Comparison of ENCODE assay signal across 11 mouse cellular contexts in the genomic region with DNA sequence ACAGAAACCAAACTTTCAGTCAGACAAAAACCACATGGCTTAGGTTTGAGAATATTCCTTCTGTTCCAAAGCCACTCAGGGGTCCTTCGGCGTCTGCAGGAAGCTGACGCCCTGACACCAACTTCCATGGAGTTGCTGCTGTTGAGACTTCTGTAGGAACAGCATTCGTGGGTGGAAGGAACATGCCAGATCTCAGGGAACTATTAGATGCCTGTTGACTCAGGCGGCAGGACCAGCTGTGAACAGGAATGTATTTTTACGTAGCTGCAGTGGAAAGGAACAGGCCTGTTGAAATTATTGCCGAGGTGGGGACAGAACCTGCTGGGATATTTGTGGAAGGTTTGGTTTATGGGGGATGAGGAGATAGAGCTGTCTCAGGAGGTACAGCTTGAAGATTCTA.
DNase-seq lines count a peak whose midpoint lies in the region; ATAC-seq and TF ChIP-seq lines count a peak whose summit lies in the region.
"Had no signal": no experiment of that assay in that cellular context is flagged by ENCODE, and none has a peak within 500 bp of the region (broad histone marks: within the 10 kb centered on the region; RNA-seq: fewer than 3 reads in every experiment).

No protein-coding gene starts in this region.

- peak overlapping the region; percentile 96 for H3K27ac ChIP-seq in layer of hippocampus, adult 2 months
- peak overlapping the region; percentile 6 to 48 for H3K27ac ChIP-seq in heart, embryonic 14.5 days (replicated peaks in 1 of 2; ENCODE audit: control insufficient read depth in 1 of 2, insufficient read depth in 1 of 2, low read depth in 2 of 2, low read length in 2 of 2)
- H3K27ac ChIP-seq: kidney, postnatal 0 days; midbrain, embryonic 10.5 days had no signal

- H3K9ac ChIP-seq in heart, embryonic 14.5 days (ENCODE audit: low read length) = no peak overlapping the region

- no peaks in the 10 kb centered on the region for H3K27me3 ChIP-seq in heart, embryonic 14.5 days (ENCODE audit: control insufficient read depth, insufficient read depth, low read length)

- no peaks in the 10 kb centered on the region for H3K9me3 ChIP-seq in heart, embryonic 14.5 days (ENCODE audit: control insufficient read depth, low read length)
- H3K9me3 ChIP-seq: midbrain, embryonic 10.5 days had no signal

- intact Hi-C loops in heart, postnatal 25 days (cut with DNase I) = no loop called here

- peak; percentile 20 to 26 for DNase-seq in heart, adult 9 months (ENCODE audit: low spot score in 2 of 2)
- DNase-seq in heart, postnatal 25 days (ENCODE audit: low spot score) = no peak
- DNase-seq in layer of hippocampus, adult 2 months (ENCODE audit: low spot score in 2 of 2) = peak in 1 of 2 experiments; percentile 27
- no peak for DNase-seq in layer of hippocampus, postnatal 10 days (ENCODE audit: low spot score in 2 of 2)
- DNase-seq in brain, adult 2 months (ENCODE audit: low read depth, low spot score) = peak; percentile 89
- DNase-seq in adrenal gland, adult 2 months = no peak
- DNase-seq: thymus, adult 2 months had no signal

- peaks cover 9 to 16% of the 10 kb centered on the region in 2 experiments for H3K4me1 ChIP-seq in heart, embryonic 14.5 days (ENCODE audit: control insufficient read depth in 2 of 2, insufficient read depth in 2 of 2, low read length in 2 of 2)

- no peaks in the 10 kb centered on the region for H3K36me3 ChIP-seq in heart, embryonic 14.5 days (ENCODE audit: control insufficient read depth, insufficient read depth, low read length)
- H3K36me3 ChIP-seq: midbrain, embryonic 10.5 days had no signal

- no peak overlapping the region for H3K4me3 ChIP-seq in layer of hippocampus, adult 2 months
- H3K4me3 ChIP-seq in heart, embryonic 14.5 days (ENCODE audit: control insufficient read depth in 1 of 2, insufficient read depth in 1 of 2, low read depth in 1 of 2, low read length in 2 of 2) = no peak overlapping the region
- H3K4me3 ChIP-seq: midbrain, embryonic 10.5 days had no signal

- no peak for ATAC-seq in heart, embryonic 14.5 days (ENCODE audit: insufficient number of reproducible peaks, insufficient read depth, low FRiP score, low read depth)

- WGBS in heart, embryonic 14.5 days = 28% methylated on average over 7 of the region's 7 CpGs

- H3K4me2 ChIP-seq in heart, embryonic 14.5 days (ENCODE audit: low read length) = no peak overlapping the region
- H3K4me2 ChIP-seq: liver, embryonic 11.5 days had no signal

- TF ChIP-seq CTCF in layer of hippocampus, adult 2 months (conservative IDR thresholded peaks at IDR 0.05) = no peak

Comparison
In these comparisons a context has a peak if more than half of its experiments do, and no peak if none do; other contexts are left out.
1. DNase-seq: peak in heart, adult 9 months (2 of 2) and brain, adult 2 months (single experiment); none in heart, postnatal 25 days (single experiment), layer of hippocampus, postnatal 10 days (0 of 2) and adrenal gland, adult 2 months (single experiment).